23 mouse cellular contexts compared by ENCODE assay signal in the genomic region with DNA sequence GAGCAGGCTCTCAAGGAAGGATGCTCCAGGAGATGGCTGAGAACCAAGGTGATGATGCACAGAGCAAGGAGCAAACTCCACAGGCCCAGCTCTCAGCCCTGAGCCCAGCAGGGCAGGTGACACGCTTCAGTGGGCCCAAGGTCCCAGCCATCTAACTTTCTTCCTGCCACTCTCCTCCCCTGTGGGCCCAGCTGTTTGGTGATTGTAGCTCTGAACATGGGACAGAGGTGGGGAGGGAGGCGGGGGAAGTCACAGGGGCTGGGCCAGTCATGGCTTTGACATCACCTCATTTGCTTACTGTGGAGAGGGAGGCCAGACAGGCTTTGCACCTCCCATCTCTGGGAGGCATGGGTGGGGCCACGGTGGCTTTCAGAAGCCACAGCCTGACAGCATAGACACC. TPM values are rescaled to one million over a fixed set of nuclear protein-coding genes. Genes with fewer than 3 reads are reported as not detected.
A peak's percentile ranks its signal among the peaks of the same experiment; 100 is the strongest.
DNase-seq lines count a peak whose midpoint lies in the region; ATAC-seq lines count a peak whose summit lies in the region.
"Had no signal": no experiment of that assay in that cellular context is flagged by ENCODE, and none has a peak within 500 bp of the region (broad histone marks: within the 10 kb centered on the region; RNA-seq: fewer than 3 reads in every experiment).

Gene Bsnd, minus strand, starts transcription at position 168 of the 400 bp plus-strand sequence.

- H3K9me3 ChIP-seq in stomach, embryonic 16.5 days (replicated peaks; ENCODE audit: control insufficient read depth, low read length) = no peaks in the 10 kb centered on the region
- H3K9me3 ChIP-seq: G1E; hindbrain, embryonic 10.5 days; limb, embryonic 13.5 days; midbrain, embryonic 12.5 days had no signal

- no peak within 1 kb of the TSS for H3K9ac ChIP-seq in stomach, embryonic 16.5 days (ENCODE audit: low read length)
- H3K9ac ChIP-seq: limb, embryonic 13.5 days; midbrain, embryonic 12.5 days had no signal

- H3K27ac ChIP-seq in stomach, embryonic 16.5 days (ENCODE audit: low read length) = no peak within 1 kb of the TSS
- H3K27ac ChIP-seq: hindbrain, embryonic 10.5 days; limb, embryonic 13.5 days; midbrain, embryonic 12.5 days had no signal

- no peak within 1 kb of the TSS for H3K4me2 ChIP-seq in stomach, embryonic 16.5 days (ENCODE audit: low read depth, low read length)
- H3K4me2 ChIP-seq: limb, embryonic 13.5 days; midbrain, embryonic 12.5 days had no signal

- WGBS in stomach, embryonic 16.5 days = 55% methylated on average over 3 of the region's 3 CpGs

- no peak within 1 kb of the TSS for H3K4me3 ChIP-seq in stomach, embryonic 16.5 days (replicated peaks; ENCODE audit: low read length)
- H3K4me3 ChIP-seq: hindbrain, embryonic 10.5 days; limb, embryonic 13.5 days; midbrain, embryonic 12.5 days; myocyte had no signal

- no peaks in the 10 kb centered on the region for H3K27me3 ChIP-seq in stomach, embryonic 16.5 days (ENCODE audit: control insufficient read depth, insufficient read depth, low read length)
- H3K27me3 ChIP-seq: limb, embryonic 13.5 days; midbrain, embryonic 12.5 days had no signal

- intact Hi-C loops in heart, postnatal 10 days (cut with DNase I) = no loop called here

- peak; percentile 48 for DNase-seq in thymus, postnatal 0 days (ENCODE audit: low spot score)
- DNase-seq in thymus, postnatal 36 days = no peak
- peak; percentile 66 for DNase-seq in kidney, adult 18-20 months
- peak; percentile 82 for DNase-seq in kidney, postnatal 14 days
- DNase-seq in heart, postnatal 10 days = no peak
- DNase-seq in layer of hippocampus, postnatal 14 days (ENCODE audit: low spot score in 2 of 2) = no peak
- DNase-seq in layer of hippocampus, adult 8-10 months (ENCODE audit: low spot score in 2 of 2) = no peak
- DNase-seq: adrenal gland, postnatal 36 days; cerebellum, postnatal 10 days; embryo, embryonic 11 days; heart, adult 11 months; lung, postnatal 36 days had no signal

- no peaks in the 10 kb centered on the region for H3K4me1 ChIP-seq in stomach, embryonic 16.5 days (ENCODE audit: control insufficient read depth, insufficient read depth, low read length)
- H3K4me1 ChIP-seq: limb, embryonic 13.5 days had no signal

- peak; percentile 31; the same call in 1 of the 2 replicates for ATAC-seq in stomach, embryonic 16.5 days (ENCODE audit: insufficient read depth, low FRiP score)
- ATAC-seq: forebrain, embryonic 14.5 days; inflammation-experienced regulatory T-cells, adult 6 months had no signal

- H3K36me3 ChIP-seq in stomach, embryonic 16.5 days (ENCODE audit: control insufficient read depth, insufficient read depth, low read length) = no peaks in the 10 kb centered on the region
- H3K36me3 ChIP-seq: G1E; hindbrain, embryonic 10.5 days; limb, embryonic 13.5 days; midbrain, embryonic 12.5 days had no signal

RNA-seq across cellular contexts. Expression of gene Bsnd, which starts in this region (rescaled TPM):
- polyA plus RNA-seq in thymus, postnatal 0 days (2015; fragmentation: Nextera tagmentation; extraction: Ambion mirVana) = 0.08 and 0.16 TPM in 2 replicates
- not detected in 2 replicates for polyA plus RNA-seq in stomach, embryonic 16.5 days (2015; fragmentation: Nextera tagmentation; extraction: Ambion mirVana)
- not detected for total RNA-seq in heart, postnatal 10 days (2021)
- under 1 TPM in 1 of 2 experiments, not detected in 1; 0.17 TPM for total RNA-seq in layer of hippocampus, postnatal 14 days (2021)
- total RNA-seq in layer of hippocampus, adult 8-10 months (2022) = not detected
- total RNA-seq: adrenal gland, postnatal 36 days had no signal
- polyA plus RNA-seq: forebrain, embryonic 14.5 days; G1E; heart, embryonic 14.5 days; hindbrain, embryonic 10.5 days; inflammation-experienced regulatory T-cells, adult 6 months; limb, embryonic 13.5 days; liver, embryonic 16.5 days; midbrain, embryonic 12.5 days; myocyte; stomach, embryonic 14.5 days had no signal

Comparison
In these comparisons a context has a peak if more than half of its experiments do, and no peak if none do; other contexts are left out.
1. Peak in DNase-seq in thymus, postnatal 0 days; RNA of the gene not detected or under 1 TPM.
2. Peak in ATAC-seq in stomach, embryonic 16.5 days; RNA of the gene not detected or under 1 TPM.
3. DNase-seq: peak in kidney, adult 18-20 months (single experiment) and kidney, postnatal 14 days (single experiment); none in thymus, postnatal 36 days (0 of 2), heart, postnatal 10 days (0 of 2), layer of hippocampus, postnatal 14 days (0 of 2) and layer of hippocampus, adult 8-10 months (0 of 2).